Mouse (Mus musculus) gastrocnemius, adult 2 months (tissue): ENCODE data around the gene Gp9. TPM values are rescaled to one million over a fixed set of nuclear protein-coding genes. Genes with fewer than 3 reads are reported as not detected.

ENCODE experiments used
- DNase-seq: peaks from one replicate; pipeline ENCODE4 v3.0.0; 2022
- H3K27ac ChIP-seq: fragments of 200-600 bp; 2 replicates; pipeline ENCODE4 v1.8.1; 2022; ENCODE audit warnings: mild to moderate bottlenecking
- H3K4me3 ChIP-seq: fragments of 200-600 bp; 2 replicates; pipeline ENCODE4 v1.8.1; 2022; ENCODE audit warnings: mild to moderate bottlenecking, moderate library complexity
- CTCF ChIP-seq: fragments of 200-600 bp; IDR thresholded peaks from 2 replicates; pipeline ENCODE4 v1.8.1; 2022; ENCODE audit warnings: antibody characterized with exemption, mild to moderate bottlenecking, moderate library complexity
- intact Hi-C: fragments of 180-260 bp; cut with DNase I; formaldehyde crosslinking; loops from one replicate; pipeline ENCODE4 v1.15.1; 2025
- long read RNA-seq, 2 experiments: library from polyadenylated mRNA; stranded (forward); transcript quantifications; one replicate each; pipeline ENCODE4 v2.0.0; 2021
- total RNA-seq, 2 experiments: library from RNA; stranded (reverse); gene quantifications; 2 replicates each; pipeline ENCODE4 v1.2.3; 2021

Gene Gp9
- not detected for total RNA-seq
- long read RNA-seq, experiment 1 = 0 reads
- long read RNA-seq, experiment 2 = 0 reads

GRCm38 (mm10) chr6:87777842-87778241, at the start of gene Gp9:
Gene Gp9 (plus strand): TSS chr6:87778072.
- no peak for DNase-seq
- H3K4me3 ChIP-seq = no peak within 1 kb of the TSS
- intact Hi-C loops = no loop called here
- no peak for TF ChIP-seq CTCF
- H3K27ac ChIP-seq = no peak within 1 kb of the TSS

- no peak for TF ChIP-seq CTCF
- intact Hi-C loops = no loop called here
These were observed 49.8 kb upstream of the Gp9 start for GRCm38 (mm10) chr6:87728102-87728501.

GRCm38 (mm10) chr6:87730141-87730540, 47.7 kb upstream of the Gp9 start:
- no peak for TF ChIP-seq CTCF
- H3K27ac ChIP-seq = peak overlapping the region; percentile 78
- intact Hi-C loops = no loop called here
- peak overlapping the region; percentile 72 for H3K4me3 ChIP-seq
- DNase-seq = no peak

More at GRCm38 (mm10) chr6:87728102-87728501, 49.8 kb upstream of the Gp9 start:
- H3K27ac ChIP-seq = no peak overlapping the region
- no peak overlapping the region for H3K4me3 ChIP-seq
- DNase-seq = no peak

GRCm38 (mm10) chr6:87730591-87731462, 47.0 kb upstream of the Gp9 start, which contains the start of gene Efcc1:
Gene Efcc1 (plus strand): TSS chr6:87730869.
- intact Hi-C loops = no loop called here
- H3K27ac ChIP-seq = peak within 1 kb of the TSS; percentile 78
- TF ChIP-seq CTCF = peak; percentile 26; the same call in 1 of the 2 replicates
- H3K4me3 ChIP-seq = peak within 1 kb of the TSS; percentile 72
- DNase-seq = peak; percentile 82

- intact Hi-C loops = no loop called here
- no peak for TF ChIP-seq CTCF
These were observed 46.3 kb upstream of the Gp9 start for GRCm38 (mm10) chr6:87731463-87732095.

GRCm38 (mm10) chr6:87732151-87733011, 45.5 kb upstream of the Gp9 start:
- intact Hi-C loops = no loop called here
- DNase-seq = no peak
- no peak overlapping the region for H3K27ac ChIP-seq
- no peak for TF ChIP-seq CTCF
- H3K4me3 ChIP-seq = peak overlapping the region; percentile 72

More at GRCm38 (mm10) chr6:87731463-87732095, 46.3 kb upstream of the Gp9 start:
- no peak for DNase-seq
- Histone ChIP-seq H3K4me3 (peak overlapping the region; percentile 72), H3K27ac (peak overlapping the region; percentile 78)

- Histone ChIP-seq H3K4me3 (peak overlapping the region; percentile 72), H3K27ac (peak overlapping the region; percentile 38; the same call in 1 of the 2 replicates)
- intact Hi-C loops = no loop called here
- DNase-seq = peak; percentile 55
- no peak for TF ChIP-seq CTCF
These were observed 44.5 kb upstream of the Gp9 start for GRCm38 (mm10) chr6:87733131-87733930.

- DNase-seq = no peak
- H3K27ac ChIP-seq = no peak overlapping the region
- H3K4me3 ChIP-seq = no peak overlapping the region
- no peak for TF ChIP-seq CTCF
- intact Hi-C loops = no loop called here
These were observed 43.7 kb upstream of the Gp9 start for GRCm38 (mm10) chr6:87734136-87734535.

- intact Hi-C loops = no loop called here
- no peak for DNase-seq
- H3K4me3 ChIP-seq = no peak overlapping the region
- no peak for TF ChIP-seq CTCF
- H3K27ac ChIP-seq = no peak overlapping the region
These were observed 40.9 kb upstream of the Gp9 start for GRCm38 (mm10) chr6:87736923-87737322.

- no peak overlapping the region for H3K4me3 ChIP-seq
- no peak for DNase-seq
- TF ChIP-seq CTCF = no peak
- intact Hi-C loops = no loop called here
- H3K27ac ChIP-seq = no peak overlapping the region
These were observed 39.8 kb upstream of the Gp9 start for GRCm38 (mm10) chr6:87737921-87738626.

- no peak for DNase-seq
- no peak for TF ChIP-seq CTCF
- Histone ChIP-seq H3K27ac (no peak overlapping the region), H3K4me3 (no peak overlapping the region)
- intact Hi-C loops = no loop called here
These were observed 38.0 kb upstream of the Gp9 start for GRCm38 (mm10) chr6:87739898-87740297.
